Mouse (Mus musculus) midbrain, postnatal 0 days (tissue): ENCODE measurements around the gene Kifc3. TPM values are rescaled to one million over a fixed set of nuclear protein-coding genes. Genes with fewer than 3 reads are reported as not detected.

Source experiments
- ATAC-seq: fragments of 200-750 bp; cut with Nextera tagmentation; 2 replicates; pipeline ENCODE4 v1.8.0; 2017; ENCODE audit warnings: moderate number of reproducible peaks, mild to moderate bottlenecking, moderate TSS enrichment, moderate library complexity; ENCODE audit not compliant: low FRiP score
- DNase-seq: peaks from one replicate; pipeline ENCODE4 v3.0.0-alpha.2; 2015; ENCODE audit warnings: low spot score
- H3K27ac ChIP-seq: fragments of 300-500 bp; sonication (generic); 2 replicates; pipeline ENCODE4 v1.5.1; 2014; ENCODE audit warnings: low read depth, mild to moderate bottlenecking, low read length, mixed read lengths
- H3K27me3 ChIP-seq: fragments of 300-500 bp; sonication (generic); 2 replicates; pipeline ENCODE4 v1.6.1; 2014; ENCODE audit warnings: low read length, control low read depth, mixed read lengths; ENCODE audit not compliant: insufficient read depth
- H3K36me3 ChIP-seq: fragments of 300-500 bp; sonication (generic); 2 replicates; pipeline ENCODE4 v1.6.1; 2014; ENCODE audit warnings: low read length, control low read depth, mixed read lengths; ENCODE audit not compliant: insufficient read depth
- H3K4me1 ChIP-seq: fragments of 300-500 bp; sonication (generic); 2 replicates; pipeline ENCODE4 v1.6.1; 2014; ENCODE audit warnings: mild to moderate bottlenecking, control low read depth, antibody characterized with exemption, low read length, mixed read lengths; ENCODE audit not compliant: insufficient read depth
- H3K4me2 ChIP-seq: fragments of 300-500 bp; sonication (generic); 2 replicates; pipeline ENCODE4 v1.6.1; 2014; ENCODE audit warnings: low read depth, mild to moderate bottlenecking, low read length, mixed read lengths; ENCODE audit not compliant: poor library complexity, severe bottlenecking
- H3K4me3 ChIP-seq: fragments of 300-500 bp; sonication (generic); 2 replicates; pipeline ENCODE4 v1.5.1; 2014; ENCODE audit warnings: low read depth, mild to moderate bottlenecking, low read length, moderate library complexity
- H3K9ac ChIP-seq: fragments of 300-500 bp; sonication (generic); replicated peaks from 2 replicates; pipeline ENCODE4 v1.6.1; 2014; ENCODE audit warnings: mild to moderate bottlenecking, low read length, moderate library complexity, mixed read lengths; ENCODE audit not compliant: poor library complexity, severe bottlenecking
- H3K9me3 ChIP-seq: fragments of 300-500 bp; sonication (generic); 2 replicates; pipeline ENCODE4 v1.6.1; 2016; ENCODE audit warnings: low read length, control low read depth
- CTCF ChIP-seq: IDR thresholded peaks from 2 replicates; pipeline ENCODE4 v1.5.1; 2016; ENCODE audit warnings: antibody characterized with exemption, mild to moderate bottlenecking
- WGBS: fragments of 180-500 bp; shearing (Covaris S2); extraction: QIAGEN DNeasy Blood & Tissue Kit; methylation state at CpG from one replicate; pipeline ENCODE4 v1.1.7; 2014; 5-methylcytosine and 5-hydroxymethylcytosine counted together
- polyA plus RNA-seq: library from polyadenylated mRNA; unstranded; fragments of >200 nt; fragmentation: Nextera tagmentation; extraction: Ambion mirVana; gene quantifications from 2 replicates; pipeline ENCODE4 v1.2.1, GENCODE M21; 2015
- total RNA-seq: library from RNA; depleted of rRNA; stranded (reverse); fragments of >200 nt; gene quantifications from 2 replicates; pipeline ENCODE4 v1.2.3, GENCODE M21; 2014

Gene Kifc3
- total and polyA plus RNA-seq, 2 experiments from 2014 or later = 38.9 to 57.0 TPM

GRCm38 (mm10) chr8:95200001-95200405 is 2.6 kb downstream of the Kifc3 start:
- no peaks in the 10 kb centered on the region for H3K4me1 ChIP-seq
- no peaks in the 10 kb centered on the region for H3K36me3 ChIP-seq
- no peak for ATAC-seq
- no peak overlapping the region for H3K27ac ChIP-seq
- H3K27me3 ChIP-seq = no peaks in the 10 kb centered on the region
- DNase-seq = no peak
- no peak for TF ChIP-seq CTCF
- WGBS = 80% methylated on average over 9 of the region's 9 CpGs
- no peaks in the 10 kb centered on the region for H3K9me3 ChIP-seq
- no peak overlapping the region for H3K4me2 ChIP-seq
- H3K4me3 ChIP-seq = no peak overlapping the region
- H3K9ac ChIP-seq = no peak overlapping the region

- Histone ChIP-seq H3K4me3 (no peak overlapping the region), H3K36me3 (no peaks in the 10 kb centered on the region), H3K27ac (no peak overlapping the region), H3K4me2 (no peak overlapping the region), H3K9ac (no peak overlapping the region), H3K27me3 (no peaks in the 10 kb centered on the region), H3K4me1 (no peaks in the 10 kb centered on the region), H3K9me3 (no peaks in the 10 kb centered on the region)
- WGBS = 74% methylated on average over 11 of the region's 11 CpGs
- TF ChIP-seq CTCF = no peak
- DNase-seq = no peak
- no peak for ATAC-seq
These were observed 6.9 kb downstream of the Kifc3 start for GRCm38 (mm10) chr8:95195728-95196127.

- no peak overlapping the region for H3K9ac ChIP-seq
- H3K36me3 ChIP-seq = no peaks in the 10 kb centered on the region; the same call in 1 of the 2 replicates
- H3K27ac ChIP-seq = no peak overlapping the region
- no peak for TF ChIP-seq CTCF
- WGBS = 86% methylated on average over 9 of the region's 9 CpGs
- DNase-seq (no peak), ATAC-seq (no peak)
- no peaks in the 10 kb centered on the region for H3K27me3 ChIP-seq
- no peak overlapping the region for H3K4me3 ChIP-seq
- H3K4me2 ChIP-seq = no peak overlapping the region
- H3K9me3 ChIP-seq = no peaks in the 10 kb centered on the region
- no peaks in the 10 kb centered on the region for H3K4me1 ChIP-seq
These were observed 11.0 kb downstream of the Kifc3 start for GRCm38 (mm10) chr8:95191497-95192175.

- WGBS = 84% methylated on average over 5 of the region's 5 CpGs
- ATAC-seq (no peak), DNase-seq (no peak)
- no peaks in the 10 kb centered on the region for H3K4me1 ChIP-seq
- H3K36me3 ChIP-seq = no peaks in the 10 kb centered on the region; the same call in 1 of the 2 replicates
- no peak overlapping the region for H3K9ac ChIP-seq
- H3K4me2 ChIP-seq = no peak overlapping the region
- H3K9me3 ChIP-seq = no peaks in the 10 kb centered on the region
- no peak overlapping the region for H3K27ac ChIP-seq
- TF ChIP-seq CTCF = no peak
- H3K27me3 ChIP-seq = no peaks in the 10 kb centered on the region
- H3K4me3 ChIP-seq = no peak overlapping the region
These were observed 15.0 kb downstream of the Kifc3 start for GRCm38 (mm10) chr8:95187579-95187978.

- no peak for TF ChIP-seq CTCF
- Histone ChIP-seq H3K36me3 (no peaks in the 10 kb centered on the region; the same call in 1 of the 2 replicates), H3K4me3 (no peak overlapping the region), H3K9ac (no peak overlapping the region), H3K27me3 (no peaks in the 10 kb centered on the region), H3K9me3 (no peaks in the 10 kb centered on the region), H3K4me1 (no peaks in the 10 kb centered on the region), H3K27ac (no peak overlapping the region), H3K4me2 (no peak overlapping the region)
- ATAC-seq (no peak), DNase-seq (no peak)
- 87% methylated on average over 7 of the region's 7 CpGs for WGBS
These were observed 16.6 kb downstream of the Kifc3 start for GRCm38 (mm10) chr8:95185891-95186513.

- Histone ChIP-seq H3K27me3 (no peaks in the 10 kb centered on the region), H3K4me2 (no peak overlapping the region), H3K4me1 (no peaks in the 10 kb centered on the region), H3K9ac (no peak overlapping the region), H3K9me3 (no peaks in the 10 kb centered on the region), H3K27ac (no peak overlapping the region), H3K4me3 (no peak overlapping the region), H3K36me3 (no peaks in the 10 kb centered on the region; the same call in 1 of the 2 replicates)
- 37% methylated on average over 10 of the region's 10 CpGs for WGBS
- no peak for TF ChIP-seq CTCF
- no peak for ATAC-seq
- DNase-seq = no peak
These were observed 17.5 kb downstream of the Kifc3 start for GRCm38 (mm10) chr8:95185104-95185503.
